Mouse (Mus musculus): ENCODE results near the gene Unc79.

Gene Unc79

GRCm38 (mm10) chr12:102948778-102949394 lies at the start of gene Unc79:
TSS of gene Unc79 (plus strand) at chr12:102948859.
- peak; percentile 85 for ATAC-seq (ENCODE audit: low TSS enrichment)

GRCm38 (mm10) chr12:102899091-102899490 lies 49.6 kb upstream of the Unc79 start, which contains the start of gene Cox8c:
TSS of gene Cox8c (plus strand) at chr12:102899316.
- no peak for ATAC-seq (ENCODE audit: low TSS enrichment)

DNA sequence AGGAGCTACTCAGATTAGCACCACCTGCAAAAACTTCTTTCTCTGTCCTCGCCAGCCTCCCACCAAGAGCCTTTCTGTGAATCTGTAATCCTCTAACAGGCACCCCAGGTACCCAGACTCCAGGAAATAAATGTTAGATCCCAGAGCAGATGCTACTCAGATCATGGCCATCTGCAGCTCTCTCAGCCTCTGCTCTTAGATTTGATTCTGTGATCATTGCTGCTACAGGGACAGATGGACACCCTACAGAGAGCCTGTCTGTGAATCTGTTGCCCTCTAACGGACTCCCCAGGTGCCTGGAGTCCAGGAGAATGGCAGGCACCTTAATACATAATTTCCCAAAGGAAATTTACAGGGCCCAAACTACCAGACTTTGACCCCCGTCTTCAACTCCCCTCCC lies 40.5 kb upstream of the Unc79 start:
- no peak for ATAC-seq (ENCODE audit: low TSS enrichment)

- ATAC-seq (ENCODE audit: low TSS enrichment), result no peak
Measured at GRCm38 (mm10) chr12:102916073-102916472, 32.6 kb upstream of the Unc79 start.

DNA sequence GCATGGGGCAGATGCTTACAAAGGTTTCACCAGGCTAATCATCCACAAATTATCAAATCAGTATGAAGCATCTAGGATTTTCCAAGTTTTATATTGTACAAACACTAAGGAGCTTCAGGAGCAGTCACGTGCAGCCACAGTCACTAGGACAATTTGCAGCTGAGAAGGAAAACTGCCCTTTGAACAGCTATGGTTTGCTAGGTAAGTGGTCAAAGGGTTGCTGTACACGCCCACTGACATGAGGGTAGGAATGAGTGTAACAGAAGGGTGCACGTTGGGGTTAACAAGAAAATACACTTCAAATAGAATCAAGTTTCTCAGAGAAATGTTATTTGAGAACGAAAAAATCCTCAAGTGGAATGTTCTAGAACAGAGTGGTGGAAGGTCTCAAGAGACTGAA lies 18.9 kb upstream of the Unc79 start:
- no peak for ATAC-seq (ENCODE audit: low TSS enrichment)

- no peak for ATAC-seq (ENCODE audit: low TSS enrichment)
Measured at GRCm38 (mm10) chr12:102930335-102930734, 18.3 kb upstream of the Unc79 start.

DNA sequence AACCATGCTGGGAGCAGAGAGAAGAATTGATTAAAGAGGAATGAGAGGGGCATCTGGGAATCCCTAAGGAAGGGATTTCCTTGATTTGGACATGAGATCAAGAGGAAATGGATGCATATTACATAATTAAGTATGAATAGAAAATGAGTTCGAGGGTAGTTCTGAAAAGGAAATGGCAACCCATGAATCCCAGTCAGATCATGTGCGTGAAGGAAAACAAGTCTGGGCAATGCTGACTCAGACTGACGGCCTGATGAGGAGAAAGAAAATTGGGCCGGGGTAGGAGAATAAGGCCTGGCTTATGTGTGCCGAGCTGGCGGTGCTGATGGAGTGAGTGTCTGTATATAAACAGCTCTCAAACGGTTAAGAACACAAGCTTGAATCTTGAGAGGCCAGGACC lies 17.9 kb upstream of the Unc79 start:
- no peak for ATAC-seq (ENCODE audit: low TSS enrichment)

GRCm38 (mm10) chr12:102935892-102936291 lies 12.8 kb upstream of the Unc79 start:
- ATAC-seq (ENCODE audit: low TSS enrichment), result no peak

GRCm38 (mm10) chr12:102945571-102945970 lies 3.1 kb upstream of the Unc79 start:
- ATAC-seq (ENCODE audit: low TSS enrichment), result no peak

- no peak for ATAC-seq (ENCODE audit: low TSS enrichment)
Measured at GRCm38 (mm10) chr12:102947826-102948225, 833 bp upstream of the Unc79 start.

GRCm38 (mm10) chr12:102949395-102950208 lies 943 bp downstream of the Unc79 start:
- ATAC-seq (ENCODE audit: low TSS enrichment), result peak; percentile 73

DNA sequence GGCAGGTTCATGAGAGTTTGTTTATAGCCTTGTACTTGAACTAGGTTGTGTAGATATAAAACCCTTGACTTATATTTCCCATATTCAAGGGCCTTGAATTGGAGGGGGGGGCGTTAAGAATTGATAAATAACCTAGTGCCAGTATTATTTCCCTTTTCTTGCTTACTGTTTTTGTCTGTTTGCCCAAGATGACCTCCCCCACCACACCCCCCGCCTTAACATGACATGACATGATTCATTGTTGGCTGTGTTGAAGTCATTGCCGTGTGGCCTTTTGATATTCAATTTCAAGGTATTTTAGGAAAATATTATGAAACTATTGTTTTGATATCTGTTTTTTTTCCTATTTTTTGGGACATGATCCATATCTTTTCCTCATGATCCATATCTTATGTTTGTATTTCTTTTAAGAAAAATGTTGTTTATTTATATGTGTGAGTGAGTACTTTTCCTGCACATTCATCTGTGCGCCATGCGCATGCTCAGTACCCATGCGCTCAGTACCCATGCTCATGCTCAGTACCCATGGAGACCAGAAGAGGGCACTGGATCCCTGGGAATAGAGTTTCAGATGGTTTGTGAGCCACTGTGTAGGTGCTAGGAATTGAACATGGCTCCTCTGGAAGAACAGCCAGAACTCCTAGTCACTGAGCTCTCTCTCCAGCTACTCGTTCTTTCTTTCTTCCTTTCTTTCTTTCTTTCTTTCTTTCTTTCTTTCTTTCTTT lies 11.6 kb downstream of the Unc79 start:
- ATAC-seq (ENCODE audit: low TSS enrichment), result no peak

DNA sequence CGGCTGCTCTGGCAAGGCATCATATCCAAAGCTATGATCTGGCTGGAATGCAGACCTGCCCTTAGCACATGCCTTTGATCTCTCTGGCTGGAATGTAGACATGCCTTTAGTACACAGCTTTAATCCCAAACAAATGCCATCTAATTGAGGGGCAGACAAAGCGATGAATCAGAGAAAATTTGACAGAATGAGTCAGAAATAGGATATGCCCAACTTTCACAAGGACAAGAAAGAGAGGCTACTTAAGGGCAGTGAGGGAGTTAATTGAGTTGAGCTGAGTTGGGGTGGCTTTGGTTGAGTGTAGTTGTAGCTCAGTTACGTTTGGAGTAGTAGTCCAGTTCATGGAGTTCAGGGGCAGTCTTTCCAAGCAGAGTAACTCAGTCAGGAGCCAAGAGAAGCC lies 12.4 kb downstream of the Unc79 start:
- no peak for ATAC-seq (ENCODE audit: low TSS enrichment)

GRCm38 (mm10) chr12:102964486-102964885 lies 15.8 kb downstream of the Unc79 start:
- no peak for ATAC-seq (ENCODE audit: low TSS enrichment)

DNA sequence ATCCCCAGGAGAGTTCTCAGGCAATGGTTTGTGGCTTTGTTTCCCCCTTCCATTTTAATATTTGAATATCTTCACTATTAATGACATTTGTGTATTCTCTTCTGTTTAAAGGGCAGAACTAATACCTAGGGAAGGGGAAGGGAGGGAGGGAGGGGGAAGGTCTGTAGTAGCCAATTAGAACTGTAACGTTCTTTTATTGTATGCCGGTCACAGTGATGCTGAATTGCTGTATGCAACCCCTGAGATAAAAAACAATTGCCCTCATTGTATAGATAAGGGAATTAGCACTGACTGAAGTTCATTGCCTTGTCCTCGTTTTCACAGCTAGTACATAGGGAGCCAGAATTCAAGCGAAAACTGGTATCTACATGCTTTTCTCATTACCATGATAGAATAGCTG lies 31.9 kb downstream of the Unc79 start:
- ATAC-seq (ENCODE audit: low TSS enrichment), result no peak

GRCm38 (mm10) chr12:102981543-102981942 lies 32.9 kb downstream of the Unc79 start:
- no peak for ATAC-seq (ENCODE audit: low TSS enrichment)

- no peak for ATAC-seq (ENCODE audit: low TSS enrichment)
Measured at GRCm38 (mm10) chr12:102985401-102985800, 36.7 kb downstream of the Unc79 start.

DNA sequence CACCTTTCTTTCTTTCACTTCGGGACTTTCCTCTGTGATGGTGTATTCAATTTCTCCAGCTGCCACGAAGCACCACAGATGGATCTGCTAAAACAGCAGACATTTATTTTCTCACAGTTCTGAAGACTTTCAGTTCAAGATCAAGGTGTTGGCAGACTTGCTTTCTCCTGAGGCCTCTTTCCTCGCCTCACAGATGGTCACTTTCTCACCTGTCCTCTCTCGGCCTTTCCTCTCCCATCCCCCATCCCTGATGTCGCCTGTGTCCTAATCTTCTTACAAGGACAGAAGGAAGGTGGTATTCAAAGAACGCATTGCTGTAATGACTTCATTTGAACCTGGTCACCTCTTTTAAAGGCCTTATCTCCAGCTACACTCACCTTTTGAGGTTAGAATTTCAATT lies 39.1 kb downstream of the Unc79 start:
- ATAC-seq (ENCODE audit: low TSS enrichment), result peak; percentile 20; the same call in 1 of the 2 replicates

DNA sequence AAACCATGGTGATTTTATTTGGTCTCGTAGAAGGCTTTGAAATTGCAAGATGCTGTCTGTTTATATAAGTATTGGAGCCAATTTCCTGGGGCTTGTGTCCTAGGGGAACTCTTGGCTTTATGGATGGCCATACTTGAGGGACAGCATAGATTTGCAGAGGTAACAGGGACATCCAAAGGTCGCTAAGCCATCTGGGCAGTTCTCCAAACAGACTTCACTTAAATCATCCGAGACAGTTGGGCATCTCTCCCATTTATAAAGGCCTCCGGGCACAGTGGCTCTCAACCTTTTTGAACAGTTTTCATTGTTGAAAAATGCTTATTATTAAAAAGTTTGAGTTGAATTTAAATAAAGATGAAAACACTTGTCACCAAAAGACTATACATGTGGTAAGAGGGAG lies 59.8 kb downstream of the Unc79 start:
- no peak for ATAC-seq (ENCODE audit: low TSS enrichment)

GRCm38 (mm10) chr12:103018161-103018560 lies 69.5 kb downstream of the Unc79 start:
- no peak for ATAC-seq (ENCODE audit: low TSS enrichment)

GRCm38 (mm10) chr12:103036692-103037091 lies 88.0 kb downstream of the Unc79 start:
- ATAC-seq (ENCODE audit: low TSS enrichment), result no peak

GRCm38 (mm10) chr12:103039332-103039731 lies 90.7 kb downstream of the Unc79 start:
- ATAC-seq (ENCODE audit: low TSS enrichment), result no peak

DNA sequence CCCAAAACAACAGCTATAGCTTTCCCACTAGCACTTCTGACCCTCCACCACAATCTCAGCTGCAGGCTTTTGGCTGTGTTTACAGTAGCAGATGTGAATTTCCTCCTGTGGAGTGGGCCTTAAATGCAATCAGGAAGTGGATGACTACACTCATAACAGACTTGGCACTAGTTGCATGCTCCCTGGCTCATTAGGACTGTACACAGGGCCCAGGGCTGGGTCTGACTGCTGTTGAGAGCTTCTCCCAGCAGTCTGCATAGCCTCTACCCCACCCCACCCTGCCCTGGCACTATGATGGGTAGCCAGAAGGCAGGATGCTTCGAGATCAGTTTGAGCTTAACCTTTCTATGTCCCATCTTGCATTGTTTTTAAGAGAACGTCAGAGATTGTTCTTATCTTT lies 91.5 kb downstream of the Unc79 start:
- no peak for ATAC-seq (ENCODE audit: low TSS enrichment)

All from frontal cortex, adult (tissue).